Mouse (Mus musculus): ENCODE results near the gene Cct7.

GRCm38 (mm10) chr6:85433865-85434264 is 17.4 kb upstream of the Cct7 start:
- TF ChIP-seq POLR2A (IDR thresholded peaks at IDR 0.05; ENCODE audit: low read depth, low read length) (no peak), CTCF (conservative IDR thresholded peaks at IDR 0.05; ENCODE audit: insufficient read depth, insufficient read length, low read depth, low read length) (no peak)

Data from kidney, adult 2 months (tissue).